Mouse (Mus musculus): ENCODE measurements around the gene Tbccd1. TPM values are rescaled to one million over a fixed set of nuclear protein-coding genes. Genes with fewer than 3 reads are reported as not detected.

Tbccd1 gene
- 16.7 and 19.2 TPM in 2 replicates for polyA plus RNA-seq (2014; fragmentation: Nextera tagmentation; extraction: Ambion mirVana)

GRCm38 (mm10) chr16:22857431-22858113 is at the start of gene Tbccd1, which contains the start of gene Dnajb11:
Gene Tbccd1 (minus strand): TSS chr16:22857669.
Gene Dnajb11 (plus strand): TSS chr16:22857845.
- Histone ChIP-seq H3K4me1 (ENCODE audit: control insufficient read depth, insufficient read depth, low read length) (peaks cover 7% of the 10 kb centered on the region), H3K36me3 (ENCODE audit: control insufficient read depth, insufficient read depth, low read length) (peaks cover 3% of the 10 kb centered on the region; the same call in 1 of the 2 replicates), H3K9ac (ENCODE audit: low read depth, low read length) (peak within 1 kb of the TSS; percentile 96), H3K4me3 (ENCODE audit: low read depth, low read length) (peak within 1 kb of the TSS; percentile 99), H3K9me3 (replicated peaks; ENCODE audit: control insufficient read depth, low read length) (no peaks in the 10 kb centered on the region), H3K27ac (ENCODE audit: low read depth, low read length) (peak within 1 kb of the TSS; percentile 82), H3K4me2 (peak within 1 kb of the TSS; percentile 83), H3K27me3 (ENCODE audit: control insufficient read depth, insufficient read depth, low read length) (no peaks in the 10 kb centered on the region)
- peak; percentile 99 for ATAC-seq (replicated peaks; ENCODE audit: insufficient number of reproducible peaks, low FRiP score, low TSS enrichment)
- WGBS (ENCODE audit: insufficient replicate concordance): under 1% methylated on average over 62 of the region's 62 CpGs

- no peak for ATAC-seq (replicated peaks; ENCODE audit: insufficient number of reproducible peaks, low FRiP score, low TSS enrichment)
- Histone ChIP-seq H3K9me3 (replicated peaks; ENCODE audit: control insufficient read depth, low read length) (no peaks in the 10 kb centered on the region), H3K36me3 (ENCODE audit: control insufficient read depth, insufficient read depth, low read length) (no peaks in the 10 kb centered on the region), H3K4me3 (ENCODE audit: low read depth, low read length) (no peak overlapping the region), H3K4me2 (no peak overlapping the region), H3K4me1 (ENCODE audit: control insufficient read depth, insufficient read depth, low read length) (no peaks in the 10 kb centered on the region), H3K27ac (ENCODE audit: low read depth, low read length) (no peak overlapping the region), H3K9ac (ENCODE audit: low read depth, low read length) (no peak overlapping the region), H3K27me3 (ENCODE audit: control insufficient read depth, insufficient read depth, low read length) (no peaks in the 10 kb centered on the region)
- WGBS (ENCODE audit: insufficient replicate concordance): 68% methylated on average over 3 of the region's 3 CpGs
Observed at GRCm38 (mm10) chr16:22901326-22901725, 43.9 kb upstream of the Tbccd1 start.

GRCm38 (mm10) chr16:22899866-22900570 is 42.5 kb upstream of the Tbccd1 start:
- H3K27ac ChIP-seq (ENCODE audit: low read depth, low read length): no peak overlapping the region
- no peak overlapping the region for H3K4me3 ChIP-seq (ENCODE audit: low read depth, low read length)
- H3K27me3 ChIP-seq (ENCODE audit: control insufficient read depth, insufficient read depth, low read length): no peaks in the 10 kb centered on the region
- H3K9me3 ChIP-seq (replicated peaks; ENCODE audit: control insufficient read depth, low read length): no peaks in the 10 kb centered on the region
- 75% methylated on average over 10 of the region's 10 CpGs for WGBS (ENCODE audit: insufficient replicate concordance)
- no peaks in the 10 kb centered on the region for H3K4me1 ChIP-seq (ENCODE audit: control insufficient read depth, insufficient read depth, low read length)
- no peak overlapping the region for H3K9ac ChIP-seq (ENCODE audit: low read depth, low read length)
- H3K4me2 ChIP-seq: no peak overlapping the region
- no peak for ATAC-seq (replicated peaks; ENCODE audit: insufficient number of reproducible peaks, low FRiP score, low TSS enrichment)
- H3K36me3 ChIP-seq (ENCODE audit: control insufficient read depth, insufficient read depth, low read length): no peaks in the 10 kb centered on the region

- no peaks in the 10 kb centered on the region for H3K36me3 ChIP-seq (ENCODE audit: control insufficient read depth, insufficient read depth, low read length)
- H3K4me2 ChIP-seq: no peak overlapping the region
- no peaks in the 10 kb centered on the region for H3K4me1 ChIP-seq (ENCODE audit: control insufficient read depth, insufficient read depth, low read length)
- H3K4me3 ChIP-seq (ENCODE audit: low read depth, low read length): no peak overlapping the region
- ATAC-seq (replicated peaks; ENCODE audit: insufficient number of reproducible peaks, low FRiP score, low TSS enrichment): no peak
- 63% methylated on average over 5 of the region's 5 CpGs for WGBS (ENCODE audit: insufficient replicate concordance)
- no peak overlapping the region for H3K27ac ChIP-seq (ENCODE audit: low read depth, low read length)
- no peak overlapping the region for H3K9ac ChIP-seq (ENCODE audit: low read depth, low read length)
- H3K27me3 ChIP-seq (ENCODE audit: control insufficient read depth, insufficient read depth, low read length): no peaks in the 10 kb centered on the region
- no peaks in the 10 kb centered on the region for H3K9me3 ChIP-seq (replicated peaks; ENCODE audit: control insufficient read depth, low read length)
Observed at GRCm38 (mm10) chr16:22899346-22899745, 41.9 kb upstream of the Tbccd1 start.

- Histone ChIP-seq H3K4me1 (ENCODE audit: control insufficient read depth, insufficient read depth, low read length) (no peaks in the 10 kb centered on the region), H3K4me2 (no peak overlapping the region), H3K9ac (ENCODE audit: low read depth, low read length) (no peak overlapping the region), H3K27me3 (ENCODE audit: control insufficient read depth, insufficient read depth, low read length) (no peaks in the 10 kb centered on the region), H3K9me3 (replicated peaks; ENCODE audit: control insufficient read depth, low read length) (no peaks in the 10 kb centered on the region), H3K36me3 (ENCODE audit: control insufficient read depth, insufficient read depth, low read length) (no peaks in the 10 kb centered on the region), H3K4me3 (ENCODE audit: low read depth, low read length) (no peak overlapping the region), H3K27ac (ENCODE audit: low read depth, low read length) (no peak overlapping the region)
- ATAC-seq (replicated peaks; ENCODE audit: insufficient number of reproducible peaks, low FRiP score, low TSS enrichment): no peak
- 75% methylated on average over 2 of the region's 2 CpGs for WGBS (ENCODE audit: insufficient replicate concordance)
Observed at GRCm38 (mm10) chr16:22896618-22897017, 39.1 kb upstream of the Tbccd1 start.

GRCm38 (mm10) chr16:22894095-22894494 is 36.6 kb upstream of the Tbccd1 start:
- WGBS (ENCODE audit: insufficient replicate concordance): 56% methylated on average over 8 of the region's 8 CpGs

GRCm38 (mm10) chr16:22891733-22892154 is 34.3 kb upstream of the Tbccd1 start:
- 69% methylated on average over 8 of the region's 8 CpGs for WGBS (ENCODE audit: insufficient replicate concordance)
- H3K4me2 ChIP-seq: no peak overlapping the region

More at GRCm38 (mm10) chr16:22894095-22894494, 36.6 kb upstream of the Tbccd1 start:
- no peak overlapping the region for H3K4me2 ChIP-seq
- no peak overlapping the region for H3K27ac ChIP-seq (ENCODE audit: low read depth, low read length)
- no peaks in the 10 kb centered on the region for H3K9me3 ChIP-seq (replicated peaks; ENCODE audit: control insufficient read depth, low read length)
- no peaks in the 10 kb centered on the region for H3K27me3 ChIP-seq (ENCODE audit: control insufficient read depth, insufficient read depth, low read length)
- no peak for ATAC-seq (replicated peaks; ENCODE audit: insufficient number of reproducible peaks, low FRiP score, low TSS enrichment)
- H3K4me1 ChIP-seq (ENCODE audit: control insufficient read depth, insufficient read depth, low read length): no peaks in the 10 kb centered on the region
- H3K9ac ChIP-seq (ENCODE audit: low read depth, low read length): no peak overlapping the region
- H3K36me3 ChIP-seq (ENCODE audit: control insufficient read depth, insufficient read depth, low read length): no peaks in the 10 kb centered on the region
- H3K4me3 ChIP-seq (ENCODE audit: low read depth, low read length): no peak overlapping the region

GRCm38 (mm10) chr16:22890683-22891510 is 33.4 kb upstream of the Tbccd1 start, which contains the start of gene Ahsg:
Gene Ahsg (plus strand): TSS chr16:22891277.
- no peaks in the 10 kb centered on the region for H3K4me1 ChIP-seq (ENCODE audit: control insufficient read depth, insufficient read depth, low read length)
- H3K4me3 ChIP-seq (ENCODE audit: low read depth, low read length): no peak within 1 kb of the TSS
- no peaks in the 10 kb centered on the region for H3K9me3 ChIP-seq (replicated peaks; ENCODE audit: control insufficient read depth, low read length)
- WGBS (ENCODE audit: insufficient replicate concordance): 81% methylated on average over 11 of the region's 11 CpGs
- H3K9ac ChIP-seq (ENCODE audit: low read depth, low read length): no peak within 1 kb of the TSS
- no peak for ATAC-seq (replicated peaks; ENCODE audit: insufficient number of reproducible peaks, low FRiP score, low TSS enrichment)
- H3K4me2 ChIP-seq: no peak within 1 kb of the TSS
- H3K27me3 ChIP-seq (ENCODE audit: control insufficient read depth, insufficient read depth, low read length): no peaks in the 10 kb centered on the region
- H3K36me3 ChIP-seq (ENCODE audit: control insufficient read depth, insufficient read depth, low read length): no peaks in the 10 kb centered on the region
- no peak within 1 kb of the TSS for H3K27ac ChIP-seq (ENCODE audit: low read depth, low read length)

More at GRCm38 (mm10) chr16:22891733-22892154, 34.3 kb upstream of the Tbccd1 start:
- Histone ChIP-seq H3K9ac (ENCODE audit: low read depth, low read length) (no peak overlapping the region), H3K36me3 (ENCODE audit: control insufficient read depth, insufficient read depth, low read length) (no peaks in the 10 kb centered on the region), H3K4me3 (ENCODE audit: low read depth, low read length) (no peak overlapping the region), H3K27me3 (ENCODE audit: control insufficient read depth, insufficient read depth, low read length) (no peaks in the 10 kb centered on the region), H3K4me1 (ENCODE audit: control insufficient read depth, insufficient read depth, low read length) (no peaks in the 10 kb centered on the region), H3K9me3 (replicated peaks; ENCODE audit: control insufficient read depth, low read length) (no peaks in the 10 kb centered on the region), H3K27ac (ENCODE audit: low read depth, low read length) (no peak overlapping the region)
- ATAC-seq (replicated peaks; ENCODE audit: insufficient number of reproducible peaks, low FRiP score, low TSS enrichment): no peak

Measured in heart, embryonic 11.5 days (tissue).